Mouse (Mus musculus) brain, adult 2 months (tissue): ENCODE data around the gene 1700092M07Rik.

ENCODE experiments used
- DNase-seq: peaks from one replicate; pipeline ENCODE4 v3.0.0; 2011; ENCODE audit warnings: low read depth, low spot score

Gene 1700092M07Rik

GRCm38 (mm10) chr19:8740603-8741002 lies at the start of gene 1700092M07Rik:
TSS of gene 1700092M07Rik (plus strand) at chr19:8740718.
- DNase-seq: no peak

GRCm38 (mm10) chr19:8691871-8692539 lies 48.5 kb upstream of the 1700092M07Rik start:
- DNase-seq: peak; percentile 58

GRCm38 (mm10) chr19:8692740-8693139 lies 47.8 kb upstream of the 1700092M07Rik start:
- DNase-seq: no peak

GRCm38 (mm10) chr19:8695330-8695729 lies 45.2 kb upstream of the 1700092M07Rik start:
- DNase-seq: no peak

GRCm38 (mm10) chr19:8699652-8700051 lies 40.9 kb upstream of the 1700092M07Rik start:
- DNase-seq: no peak

GRCm38 (mm10) chr19:8702458-8702857 lies 38.1 kb upstream of the 1700092M07Rik start:
- peak; percentile 57 for DNase-seq

- DNase-seq: no peak
These were observed 36.9 kb upstream of the 1700092M07Rik start for GRCm38 (mm10) chr19:8703571-8703970.

- DNase-seq: no peak
These were observed 35.4 kb upstream of the 1700092M07Rik start for GRCm38 (mm10) chr19:8705026-8705708.

GRCm38 (mm10) chr19:8706132-8706667 lies 34.3 kb upstream of the 1700092M07Rik start:
- no peak for DNase-seq

- DNase-seq: no peak
These were observed 33.6 kb upstream of the 1700092M07Rik start for GRCm38 (mm10) chr19:8706930-8707329.

- DNase-seq: no peak
These were observed 31.6 kb upstream of the 1700092M07Rik start for GRCm38 (mm10) chr19:8708954-8709353.

GRCm38 (mm10) chr19:8710057-8710456 lies 30.5 kb upstream of the 1700092M07Rik start:
- peak; percentile 54 for DNase-seq

- DNase-seq: no peak
These were observed 29.0 kb upstream of the 1700092M07Rik start for GRCm38 (mm10) chr19:8711506-8711905.

GRCm38 (mm10) chr19:8711949-8712869 lies 28.3 kb upstream of the 1700092M07Rik start:
- no peak for DNase-seq

- peak; percentile 77 for DNase-seq
These were observed 27.6 kb upstream of the 1700092M07Rik start for GRCm38 (mm10) chr19:8712870-8713305.

- peak; percentile 95 for DNase-seq
These were observed 27.1 kb upstream of the 1700092M07Rik start for GRCm38 (mm10) chr19:8713306-8713996.

GRCm38 (mm10) chr19:8713997-8714652 lies 26.4 kb upstream of the 1700092M07Rik start:
- DNase-seq: no peak

- DNase-seq: no peak
These were observed 25.7 kb upstream of the 1700092M07Rik start for GRCm38 (mm10) chr19:8714653-8715481.

GRCm38 (mm10) chr19:8715868-8716766 lies 24.4 kb upstream of the 1700092M07Rik start:
- DNase-seq: no peak
